Mouse (Mus musculus) frontal cortex, adult (tissue): ENCODE results near the gene Gm5426.
"Not testable (repeated sequence)": the region's sequence is repeated elsewhere in the genome, so short reads cannot be mapped to it uniquely, and the experiment has no call there.

Source experiments
- ATAC-seq: cut with Nextera tagmentation; 2 replicates; pipeline ENCODE4 v1.9.2; 2017; ENCODE audit warnings: mild to moderate bottlenecking, moderate library complexity, mixed read lengths; ENCODE audit not compliant: low TSS enrichment

Gm5426 gene

GRCm38 (mm10) chr10:96136451-96136850 lies at the start of gene Gm5426:
Gene Gm5426 (plus strand): TSS chr10:96136603.
- ATAC-seq: not testable (repeated sequence)

GRCm38 (mm10) chr10:96089744-96090143 lies 46.7 kb upstream of the Gm5426 start:
- no peak for ATAC-seq

GRCm38 (mm10) chr10:96090388-96090787 lies 46.0 kb upstream of the Gm5426 start:
- no peak for ATAC-seq

GRCm38 (mm10) chr10:96093890-96094531 lies 42.4 kb upstream of the Gm5426 start:
- ATAC-seq: no peak

GRCm38 (mm10) chr10:96094559-96094958 lies 41.8 kb upstream of the Gm5426 start:
- ATAC-seq: peak; percentile 44; the same call in 1 of the 2 replicates

- no peak for ATAC-seq
Observed at GRCm38 (mm10) chr10:96096730-96097129, 39.7 kb upstream of the Gm5426 start.

GRCm38 (mm10) chr10:96101035-96101434 lies 35.4 kb upstream of the Gm5426 start:
- no peak for ATAC-seq

GRCm38 (mm10) chr10:96104158-96104557 lies 32.2 kb upstream of the Gm5426 start:
- ATAC-seq: no peak

- ATAC-seq: no peak
Observed at GRCm38 (mm10) chr10:96104624-96105023, 31.8 kb upstream of the Gm5426 start.

- no peak for ATAC-seq
Observed at GRCm38 (mm10) chr10:96105124-96105523, 31.3 kb upstream of the Gm5426 start.

- ATAC-seq: no peak
Observed at GRCm38 (mm10) chr10:96106972-96107720, 29.3 kb upstream of the Gm5426 start.

GRCm38 (mm10) chr10:96107825-96108224 lies 28.6 kb upstream of the Gm5426 start:
- no peak for ATAC-seq

- ATAC-seq: no peak
Observed at GRCm38 (mm10) chr10:96115325-96115724, 21.1 kb upstream of the Gm5426 start.

- ATAC-seq: no peak
Observed at GRCm38 (mm10) chr10:96120821-96121220, 15.6 kb upstream of the Gm5426 start.

GRCm38 (mm10) chr10:96121249-96122010 lies 15.0 kb upstream of the Gm5426 start:
- ATAC-seq: peak; percentile 92

GRCm38 (mm10) chr10:96123885-96124284 lies 12.5 kb upstream of the Gm5426 start:
- ATAC-seq: no peak

GRCm38 (mm10) chr10:96124290-96124689 lies 12.1 kb upstream of the Gm5426 start:
- no peak for ATAC-seq

GRCm38 (mm10) chr10:96125771-96126454 lies 10.5 kb upstream of the Gm5426 start:
- no peak for ATAC-seq

- no peak for ATAC-seq
Observed at GRCm38 (mm10) chr10:96129213-96129612, 7.2 kb upstream of the Gm5426 start.

GRCm38 (mm10) chr10:96130406-96130805 lies 6.0 kb upstream of the Gm5426 start:
- no peak for ATAC-seq

- ATAC-seq: no peak
Observed at GRCm38 (mm10) chr10:96131112-96131511, 5.3 kb upstream of the Gm5426 start.

GRCm38 (mm10) chr10:96132161-96132560 lies 4.2 kb upstream of the Gm5426 start:
- peak; percentile 95 for ATAC-seq
